Mouse (Mus musculus) liver, adult 2 months (tissue): ENCODE data around the gene Gm3238.
"Not testable (repeated sequence)": the region's sequence is repeated elsewhere in the genome, so short reads cannot be mapped to it uniquely, and the experiment has no call there.

ENCODE experiments used
- CTCF ChIP-seq: fragments of 200-500 bp; IDR thresholded peaks from 2 replicates; pipeline ENCODE4 v1.5.1; 2011; ENCODE audit warnings: low read depth, low read length, control low read depth
- POLR2A ChIP-seq: fragments of 200-500 bp; IDR thresholded peaks from 2 replicates; pipeline ENCODE4 v1.6.1; 2011; ENCODE audit warnings: low read length, control low read depth; ENCODE audit not compliant: insufficient read depth; ENCODE audit errors: extremely low read depth

- not testable (repeated sequence) for TF ChIP-seq POLR2A, CTCF
Measured at GRCm38 (mm10) chr10:77787876-77788275, 16.8 kb upstream of the Gm3238 start, which contains the start of gene Gm7137.
